Mouse (Mus musculus): ENCODE data around the gene Sema4a. TPM values are rescaled to one million over a fixed set of nuclear protein-coding genes. Genes with fewer than 3 reads are reported as not detected.

The Sema4a gene
- total and polyA plus RNA-seq, 3 experiments: 33.5 to 45.3 TPM; not detected in 1

- no peaks in the 10 kb centered on the region for H3K4me1 ChIP-seq (ENCODE audit: control insufficient read depth in 1 of 2, insufficient read depth in 2 of 2, low read length in 2 of 2)
- TF ChIP-seq ZNF384 (IDR thresholded peaks at IDR 0.05; ENCODE audit: low read depth, low read length) (no peak), MAX (IDR thresholded peaks at IDR 0.05; ENCODE audit: low read length) (no peak), MAZ (IDR thresholded peaks at IDR 0.05; ENCODE audit: low read depth, low read length) (no peak), ELF1 (IDR thresholded peaks at IDR 0.05; ENCODE audit: low read depth, low read length) (no peak), HCFC1 (IDR thresholded peaks at IDR 0.05; ENCODE audit: low read depth, low read length) (no peak), EP300 (IDR thresholded peaks at IDR 0.05; ENCODE audit: low read depth in 1 of 2, low read length in 2 of 2) (no peak), POLR2AphosphoS2 (IDR thresholded peaks at IDR 0.05; ENCODE audit: low read length) (no peak), RAD21 (IDR thresholded peaks at IDR 0.05; ENCODE audit: low read depth, low read length) (no peak), E2F4 (IDR thresholded peaks at IDR 0.05; ENCODE audit: borderline replicate concordance, low read depth, low read length) (no peak), TAL1 (IDR thresholded peaks at IDR 0.05; ENCODE audit: low read length) (no peak), MYB (IDR thresholded peaks at IDR 0.05; ENCODE audit: low read depth, low read length) (no peak), NELFE (IDR thresholded peaks at IDR 0.05; ENCODE audit: low read depth, low read length) (no peak), JUND (IDR thresholded peaks at IDR 0.05; ENCODE audit: low read depth, low read length) (no peak), CTCF (IDR thresholded peaks at IDR 0.05 in 2 of 3, conservative IDR thresholded peaks at IDR 0.05 in 1 of 3; ENCODE audit: control insufficient read depth in 1 of 3, insufficient read depth in 1 of 3, low read depth in 2 of 3, low read length in 3 of 3, poor library complexity in 1 of 3, severe bottlenecking in 1 of 3) (no peak), MXI1 (IDR thresholded peaks at IDR 0.05; ENCODE audit: low read depth, low read length) (no peak)
- H3K4me3 ChIP-seq (ENCODE audit: control insufficient read depth in 1 of 2, insufficient read depth in 1 of 2, low read depth in 2 of 2, low read length in 2 of 2): no peak overlapping the region
- H3K9me3 ChIP-seq (replicated peaks; ENCODE audit: insufficient read depth, low read length): no peaks in the 10 kb centered on the region
- H3K9ac ChIP-seq (ENCODE audit: control insufficient read depth, low read depth, low read length, poor library complexity, severe bottlenecking): no peak overlapping the region
- no peaks in the 10 kb centered on the region for H3K27me3 ChIP-seq (ENCODE audit: control insufficient read depth in 1 of 2, insufficient read depth in 2 of 2, low read length in 2 of 2)
- no peaks in the 10 kb centered on the region for H3K79me2 ChIP-seq (ENCODE audit: control insufficient read depth, insufficient read depth, low read length, poor library complexity)
- DNase-seq (ENCODE audit: low read depth, low spot score): no peak
- no peak overlapping the region for H3K27ac ChIP-seq (ENCODE audit: control insufficient read depth, low read depth, low read length)
- H3K36me3 ChIP-seq (ENCODE audit: control insufficient read depth in 1 of 2, insufficient read depth in 2 of 2, low read length in 2 of 2): no peaks in the 10 kb centered on the region
These were observed 23.5 kb downstream of the Sema4a start for GRCm38 (mm10) chr3:88437454-88437853.

DNA sequence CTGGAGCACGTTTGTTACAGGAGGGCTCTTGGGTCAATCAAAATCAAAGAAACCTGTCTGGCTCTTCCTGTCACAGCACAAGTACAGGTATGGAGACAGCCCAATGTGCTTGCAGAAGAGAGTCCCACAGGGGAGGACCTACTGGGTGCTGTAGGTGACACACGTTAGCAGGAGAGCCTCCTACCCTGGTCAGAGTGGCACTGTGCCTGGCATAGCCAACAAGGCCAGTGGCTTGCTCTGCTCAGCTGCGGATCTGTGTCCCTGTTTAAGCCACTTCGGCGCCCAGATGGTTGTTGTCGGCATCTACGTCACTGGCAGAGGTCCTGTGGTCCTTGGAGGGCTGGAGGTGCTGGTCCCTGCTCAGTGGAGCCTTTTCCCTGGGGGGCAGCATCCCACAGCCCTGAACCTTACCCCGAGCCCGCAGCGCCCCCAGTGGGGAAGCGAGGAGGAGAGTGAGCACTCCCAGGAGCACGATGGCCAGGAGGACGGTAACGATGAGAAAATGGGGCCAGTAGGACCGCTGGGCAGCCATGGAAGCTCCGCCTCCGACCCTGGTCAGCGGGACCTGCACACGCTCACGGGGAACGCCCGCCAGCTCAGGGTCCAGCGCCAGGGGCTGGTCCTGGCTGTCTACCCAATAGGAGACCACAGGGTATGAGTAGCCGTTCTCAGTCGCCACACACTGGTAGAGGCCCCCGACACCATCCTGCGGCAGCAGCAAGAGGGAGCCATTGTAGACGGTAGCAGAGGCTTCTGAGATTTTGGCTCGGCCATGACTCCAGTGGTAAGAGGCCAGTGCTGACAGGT, 24.4 kb downstream of the Sema4a start:
- Histone ChIP-seq H3K36me3 (ENCODE audit: control insufficient read depth in 1 of 2, insufficient read depth in 2 of 2, low read length in 2 of 2) (no peaks in the 10 kb centered on the region), H3K27ac (ENCODE audit: control insufficient read depth, low read depth, low read length) (no peak overlapping the region), H3K4me1 (ENCODE audit: control insufficient read depth in 1 of 2, insufficient read depth in 2 of 2, low read length in 2 of 2) (no peaks in the 10 kb centered on the region), H3K9ac (ENCODE audit: control insufficient read depth, low read depth, low read length, poor library complexity, severe bottlenecking) (no peak overlapping the region), H3K4me3 (ENCODE audit: control insufficient read depth in 1 of 2, insufficient read depth in 1 of 2, low read depth in 2 of 2, low read length in 2 of 2) (no peak overlapping the region), H3K27me3 (ENCODE audit: control insufficient read depth in 1 of 2, insufficient read depth in 2 of 2, low read length in 2 of 2) (no peaks in the 10 kb centered on the region), H3K79me2 (ENCODE audit: control insufficient read depth, insufficient read depth, low read length, poor library complexity) (no peaks in the 10 kb centered on the region), H3K9me3 (replicated peaks; ENCODE audit: insufficient read depth, low read length) (no peaks in the 10 kb centered on the region)
- TF ChIP-seq SIN3A (IDR thresholded peaks at IDR 0.05; ENCODE audit: low read length) (no peak), CTCF (IDR thresholded peaks at IDR 0.05 in 2 of 3, conservative IDR thresholded peaks at IDR 0.05 in 1 of 3; ENCODE audit: control insufficient read depth in 1 of 3, insufficient read depth in 1 of 3, low read depth in 2 of 3, low read length in 3 of 3, poor library complexity in 1 of 3, severe bottlenecking in 1 of 3) (peak in 1 of 3 experiments; percentile 39; a peak in 1 of 6 replicates)
- DNase-seq (ENCODE audit: low read depth, low spot score): no peak

Measured in MEL (cell line).